Mouse (Mus musculus) neural tube, embryonic 12.5 days (tissue): ENCODE results near the gene Slc17a6. TPM values are rescaled to one million over a fixed set of nuclear protein-coding genes. Genes with fewer than 3 reads are reported as not detected.
A peak's percentile ranks its signal among the peaks of the same experiment; 100 is the strongest.

Experiments used
- ATAC-seq: fragments of 200-750 bp; cut with Nextera tagmentation; 2 replicates; pipeline ENCODE4 v1.8.0; 2017; ENCODE audit warnings: low read depth, mild to moderate bottlenecking, moderate TSS enrichment, moderate library complexity; ENCODE audit not compliant: low FRiP score
- H3K27ac ChIP-seq: fragments of 300-500 bp; sonication (generic); 2 replicates; pipeline ENCODE4 v1.5.1; 2016
- H3K27me3 ChIP-seq: fragments of 300-500 bp; sonication (generic); replicated peaks from 2 replicates; pipeline ENCODE4 v1.6.1; 2016; ENCODE audit warnings: mild to moderate bottlenecking
- H3K36me3 ChIP-seq: fragments of 300-500 bp; sonication (generic); 2 replicates; pipeline ENCODE4 v1.6.1; 2016; ENCODE audit warnings: mild to moderate bottlenecking
- H3K4me1 ChIP-seq: fragments of 300-500 bp; sonication (generic); 2 replicates; pipeline ENCODE4 v1.6.1; 2016
- H3K4me2 ChIP-seq: fragments of 300-500 bp; sonication (generic); replicated peaks from 2 replicates; pipeline ENCODE4 v1.6.1; 2016; ENCODE audit warnings: mild to moderate bottlenecking
- H3K4me3 ChIP-seq: fragments of 300-500 bp; sonication (generic); 2 replicates; pipeline ENCODE4 v1.5.1; 2016
- H3K9ac ChIP-seq: fragments of 300-500 bp; sonication (generic); 2 replicates; pipeline ENCODE4 v1.6.1; 2016; ENCODE audit warnings: mild to moderate bottlenecking
- H3K9me3 ChIP-seq: fragments of 300-500 bp; sonication (generic); 2 replicates; pipeline ENCODE4 v1.6.1; 2016; ENCODE audit warnings: mild to moderate bottlenecking
- whole genome bisulfite sequencing: fragments of 180-500 bp; shearing (Covaris S2); methylation state at CpG from one replicate; pipeline ENCODE4 v1.1.7; 2016; 5-methylcytosine and 5-hydroxymethylcytosine counted together
- polyA plus RNA-seq: library from polyadenylated mRNA; unstranded; fragments of >200 nt; fragmentation: Nextera tagmentation; extraction: Ambion mirVana; gene quantifications from 2 replicates; pipeline ENCODE4 v1.2.1, GENCODE M21; 2016

Slc17a6 gene
- 49.9 and 52.7 TPM in 2 replicates for polyA plus RNA-seq

GRCm38 (mm10) chr7:51621694-51622145 is at the start of gene Slc17a6:
Gene Slc17a6, plus strand, starts transcription at chr7:51622006.
- no peaks in the 10 kb centered on the region for H3K36me3 ChIP-seq
- peak within 1 kb of the TSS; percentile 61 for H3K9ac ChIP-seq
- no peaks in the 10 kb centered on the region for H3K4me1 ChIP-seq
- peak within 1 kb of the TSS; percentile 35 for H3K4me3 ChIP-seq
- H3K27me3 ChIP-seq, result peaks cover 51% of the 10 kb centered on the region
- H3K27ac ChIP-seq, result peak within 1 kb of the TSS; percentile 77
- peak within 1 kb of the TSS; percentile 40 for H3K4me2 ChIP-seq
- peak; percentile 33 for ATAC-seq
- H3K9me3 ChIP-seq, result no peaks in the 10 kb centered on the region
- under 1% methylated on average over 23 of the region's 23 CpGs for WGBS

DNA sequence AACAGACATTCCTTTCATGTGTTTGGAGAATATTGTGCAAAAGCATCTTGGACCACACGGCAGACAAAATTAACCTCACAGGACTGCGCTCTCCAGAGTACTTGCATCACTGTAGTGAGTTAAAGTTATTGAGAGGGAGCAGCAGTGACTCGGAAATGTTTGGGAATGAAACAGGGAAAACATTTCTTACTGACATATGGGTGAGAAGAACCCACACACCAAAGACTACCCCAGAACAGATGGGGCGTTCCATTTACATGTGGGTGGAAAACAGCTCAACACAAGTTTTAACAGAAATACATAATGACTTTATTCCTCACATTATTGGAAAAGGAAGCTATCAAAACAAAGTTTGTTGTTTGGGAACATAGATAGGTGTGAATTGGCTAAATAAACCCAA is 21.8 kb upstream of the Slc17a6 start:
- no peak for ATAC-seq
- Histone ChIP-seq H3K4me1 (no peaks in the 10 kb centered on the region), H3K9me3 (no peaks in the 10 kb centered on the region), H3K27ac (no peak overlapping the region), H3K36me3 (no peaks in the 10 kb centered on the region), H3K4me3 (no peak overlapping the region), H3K4me2 (no peak overlapping the region), H3K9ac (no peak overlapping the region), H3K27me3 (no peaks in the 10 kb centered on the region)
- 89% methylated on average over 4 of the region's 4 CpGs for WGBS

DNA sequence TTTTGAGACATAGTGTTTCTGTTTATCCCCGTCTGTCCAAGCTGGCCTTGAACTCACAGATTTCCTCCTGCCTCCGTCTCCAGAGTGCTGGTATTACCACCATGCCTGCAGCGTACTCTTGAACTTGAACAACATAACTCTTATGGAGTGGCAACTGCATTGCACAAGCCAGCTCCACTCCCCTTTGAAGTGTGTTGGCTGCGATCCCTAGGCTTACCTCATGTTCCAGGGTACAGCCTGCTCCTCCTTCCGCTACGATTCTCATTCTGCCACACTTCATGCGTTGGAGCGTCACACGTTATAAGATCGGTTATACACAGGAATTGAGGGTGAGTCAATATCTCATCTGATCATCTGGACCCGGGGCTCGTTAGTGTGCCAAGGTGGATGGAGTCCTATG is 18.1 kb upstream of the Slc17a6 start:
- Histone ChIP-seq H3K4me3 (no peak overlapping the region), H3K9me3 (no peaks in the 10 kb centered on the region), H3K27ac (no peak overlapping the region), H3K36me3 (no peaks in the 10 kb centered on the region), H3K4me1 (no peaks in the 10 kb centered on the region), H3K9ac (no peak overlapping the region), H3K4me2 (no peak overlapping the region), H3K27me3 (no peaks in the 10 kb centered on the region)
- ATAC-seq, result no peak
- WGBS, result 90% methylated on average over 12 of the region's 12 CpGs

- Histone ChIP-seq H3K9ac (no peak overlapping the region), H3K36me3 (no peaks in the 10 kb centered on the region), H3K4me2 (no peak overlapping the region), H3K9me3 (no peaks in the 10 kb centered on the region), H3K27ac (no peak overlapping the region), H3K4me3 (no peak overlapping the region), H3K4me1 (no peaks in the 10 kb centered on the region), H3K27me3 (no peaks in the 10 kb centered on the region)
- 46% methylated on average over 5 of the region's 5 CpGs for WGBS
- no peak for ATAC-seq
Observed at GRCm38 (mm10) chr7:51614404-51614803, 7.4 kb upstream of the Slc17a6 start.

DNA sequence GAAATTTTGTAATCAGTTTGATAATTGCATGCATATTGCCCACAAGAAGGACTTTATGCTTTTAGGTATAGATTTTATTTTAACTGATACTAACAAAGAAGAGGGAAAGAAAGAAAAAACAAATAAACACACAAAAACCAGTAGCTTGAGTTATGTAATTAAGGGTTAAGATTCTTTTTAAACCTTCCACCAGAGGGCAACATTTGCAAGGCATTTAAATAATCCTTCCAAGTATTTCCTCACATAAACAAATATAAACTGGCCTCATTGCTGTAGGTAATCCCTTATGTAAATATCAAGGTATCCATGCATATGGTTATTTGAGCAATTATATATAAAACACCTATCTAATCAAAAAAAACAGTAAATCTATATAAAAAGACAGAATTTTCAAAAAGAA is 3.9 kb upstream of the Slc17a6 start:
- H3K4me1 ChIP-seq, result no peaks in the 10 kb centered on the region

DNA sequence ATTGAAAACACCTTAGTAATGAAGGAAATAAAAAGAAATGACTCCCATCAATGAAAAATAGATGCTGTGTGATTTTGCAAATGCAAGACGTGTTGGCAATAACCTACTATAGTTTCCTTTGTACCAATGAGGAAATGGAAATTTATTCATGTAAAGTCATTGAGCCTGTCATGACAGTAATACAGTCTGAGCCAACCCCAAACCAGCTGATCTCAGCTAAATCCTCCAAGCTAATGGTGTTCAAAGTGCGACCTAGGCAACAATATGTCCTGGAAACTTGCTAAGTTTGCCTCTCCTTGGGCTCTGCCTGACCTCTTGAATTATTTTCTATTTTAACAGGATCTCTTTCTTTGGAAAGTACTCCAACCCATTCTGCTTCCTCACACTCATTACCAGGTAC is 3.4 kb upstream of the Slc17a6 start:
- no peaks in the 10 kb centered on the region for H3K4me1 ChIP-seq
- H3K27me3 ChIP-seq, result peaks cover 22% of the 10 kb centered on the region
- no peak overlapping the region for H3K4me3 ChIP-seq
- H3K4me2 ChIP-seq, result no peak overlapping the region
- no peak overlapping the region for H3K27ac ChIP-seq
- no peak overlapping the region for H3K9ac ChIP-seq
- H3K36me3 ChIP-seq, result no peaks in the 10 kb centered on the region
- no peak for ATAC-seq
- WGBS, result 38% methylated on average over 2 of the region's 2 CpGs
- no peaks in the 10 kb centered on the region for H3K9me3 ChIP-seq

More for the DNA sequence above, 3.9 kb upstream of the Slc17a6 start:
- no peak overlapping the region for H3K4me3 ChIP-seq
- H3K36me3 ChIP-seq, result no peaks in the 10 kb centered on the region
- H3K27ac ChIP-seq, result no peak overlapping the region
- no peak overlapping the region for H3K4me2 ChIP-seq
- no peak for ATAC-seq
- peaks cover 20% of the 10 kb centered on the region for H3K27me3 ChIP-seq
- H3K9ac ChIP-seq, result no peak overlapping the region
- H3K9me3 ChIP-seq, result no peaks in the 10 kb centered on the region

- H3K4me2 ChIP-seq, result 0 out of 2 replicates have a peak overlapping the region, but pooled peaks have one; percentile 25
- H3K9me3 ChIP-seq, result no peaks in the 10 kb centered on the region
Observed at GRCm38 (mm10) chr7:51619977-51620376, 1.8 kb upstream of the Slc17a6 start.

GRCm38 (mm10) chr7:51622196-51622595 is 390 bp downstream of the Slc17a6 start:
- Histone ChIP-seq H3K4me2 (peak overlapping the region; percentile 40; the same call in 1 of the 2 replicates), H3K36me3 (no peaks in the 10 kb centered on the region), H3K27me3 (peaks cover 56% of the 10 kb centered on the region), H3K27ac (peak overlapping the region; percentile 77), H3K4me3 (peak overlapping the region; percentile 35), H3K9ac (peak overlapping the region; percentile 61), H3K9me3 (no peaks in the 10 kb centered on the region), H3K4me1 (0 out of 2 replicates have a peak, but pooled peaks cover 3% of the 10 kb centered on the region)
- ATAC-seq, result 0 out of 2 replicates have a peak, but pooled peaks have one; percentile 39
- under 1% methylated on average over 18 of the region's 18 CpGs for WGBS

More at GRCm38 (mm10) chr7:51619977-51620376, 1.8 kb upstream of the Slc17a6 start:
- Histone ChIP-seq H3K4me1 (no peaks in the 10 kb centered on the region), H3K27me3 (peaks cover 36% of the 10 kb centered on the region), H3K4me3 (no peak overlapping the region), H3K36me3 (no peaks in the 10 kb centered on the region), H3K9ac (no peak overlapping the region), H3K27ac (no peak overlapping the region)
- 40% methylated on average over 1 of the region's 1 CpGs for WGBS
- no peak for ATAC-seq

DNA sequence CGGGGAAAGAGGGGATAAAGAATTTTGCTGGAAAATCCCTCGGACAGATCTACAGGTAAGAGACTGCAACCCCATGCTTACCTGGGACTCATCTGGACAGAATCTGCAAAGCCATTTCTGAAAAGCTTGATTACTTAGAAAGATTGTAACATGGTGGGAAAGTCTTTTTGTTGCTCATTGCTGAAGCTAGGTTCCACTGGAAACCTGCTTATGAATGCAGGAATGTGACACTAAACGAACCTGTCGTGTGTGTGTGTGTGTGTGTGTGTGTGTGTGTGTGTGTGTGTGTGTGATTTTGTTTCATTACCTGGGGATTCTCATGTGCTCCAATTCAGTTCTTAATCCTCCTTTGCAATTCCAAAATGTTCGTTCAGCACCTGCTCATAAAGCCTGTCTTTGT is 860 bp downstream of the Slc17a6 start:
- Histone ChIP-seq H3K9me3 (no peaks in the 10 kb centered on the region), H3K4me1 (0 out of 2 replicates have a peak, but pooled peaks cover 5% of the 10 kb centered on the region), H3K9ac (peak overlapping the region; percentile 61), H3K4me3 (peak overlapping the region; percentile 35), H3K27ac (peak overlapping the region; percentile 77), H3K36me3 (no peaks in the 10 kb centered on the region), H3K4me2 (no peak overlapping the region), H3K27me3 (peaks cover 61% of the 10 kb centered on the region)
- no peak for ATAC-seq
- 3% methylated on average over 5 of the region's 5 CpGs for WGBS

GRCm38 (mm10) chr7:51624336-51624897 is 2.6 kb downstream of the Slc17a6 start:
- peaks cover 70% of the 10 kb centered on the region for H3K27me3 ChIP-seq
- H3K36me3 ChIP-seq, result no peaks in the 10 kb centered on the region
- no peaks in the 10 kb centered on the region for H3K9me3 ChIP-seq
- ATAC-seq, result 0 out of 2 replicates have a peak, but pooled peaks have one; percentile 21
- peak overlapping the region; percentile 57 for H3K27ac ChIP-seq
- peak overlapping the region; percentile 66 for H3K9ac ChIP-seq
- WGBS, result 2% methylated on average over 4 of the region's 4 CpGs
- H3K4me1 ChIP-seq, result 0 out of 2 replicates have a peak, but pooled peaks cover 5% of the 10 kb centered on the region
- peak overlapping the region; percentile 53 for H3K4me2 ChIP-seq
- H3K4me3 ChIP-seq, result peak overlapping the region; percentile 28

- H3K27me3 ChIP-seq, result peaks cover 72% of the 10 kb centered on the region
- H3K4me2 ChIP-seq, result peak overlapping the region; percentile 53
- no peaks in the 10 kb centered on the region for H3K36me3 ChIP-seq
- 0 out of 2 replicates have a peak, but pooled peaks cover 5% of the 10 kb centered on the region for H3K4me1 ChIP-seq
- H3K9ac ChIP-seq, result peak overlapping the region; percentile 66
- no peaks in the 10 kb centered on the region for H3K9me3 ChIP-seq
- H3K27ac ChIP-seq, result peak overlapping the region; percentile 65
- peak overlapping the region; percentile 23 for H3K4me3 ChIP-seq
- ATAC-seq, result no peak
- WGBS, result under 1% methylated on average over 23 of the region's 23 CpGs
Observed at GRCm38 (mm10) chr7:51625161-51625560, 3.4 kb downstream of the Slc17a6 start.

- Histone ChIP-seq H3K27me3 (peaks cover 73% of the 10 kb centered on the region), H3K9me3 (no peaks in the 10 kb centered on the region), H3K36me3 (no peaks in the 10 kb centered on the region), H3K9ac (peak overlapping the region; percentile 66), H3K4me1 (0 out of 2 replicates have a peak, but pooled peaks cover 5% of the 10 kb centered on the region), H3K4me3 (peak overlapping the region; percentile 23), H3K4me2 (peak overlapping the region; percentile 53), H3K27ac (peak overlapping the region; percentile 65)
- 2% methylated on average over 11 of the region's 11 CpGs for WGBS
- no peak for ATAC-seq
Observed at GRCm38 (mm10) chr7:51625591-51626255, 3.9 kb downstream of the Slc17a6 start.
